Mouse (Mus musculus) A20 (cell line): Measurements from ENCODE around the gene Slc12a9.
A peak's percentile ranks its signal among the peaks of the same experiment; 100 is the strongest.

Experiments
- DNase-seq: peaks from one replicate; pipeline ENCODE4 v3.0.0-alpha.2; 2011; ENCODE audit warnings: low read depth, low spot score

The Slc12a9 gene

GRCm38 (mm10) chr5:137346388-137346787, 13.0 kb upstream of the Slc12a9 start:
- no peak for DNase-seq

- peak; percentile 44 for DNase-seq
Measured at GRCm38 (mm10) chr5:137345821-137346220, 12.4 kb upstream of the Slc12a9 start.

DNA sequence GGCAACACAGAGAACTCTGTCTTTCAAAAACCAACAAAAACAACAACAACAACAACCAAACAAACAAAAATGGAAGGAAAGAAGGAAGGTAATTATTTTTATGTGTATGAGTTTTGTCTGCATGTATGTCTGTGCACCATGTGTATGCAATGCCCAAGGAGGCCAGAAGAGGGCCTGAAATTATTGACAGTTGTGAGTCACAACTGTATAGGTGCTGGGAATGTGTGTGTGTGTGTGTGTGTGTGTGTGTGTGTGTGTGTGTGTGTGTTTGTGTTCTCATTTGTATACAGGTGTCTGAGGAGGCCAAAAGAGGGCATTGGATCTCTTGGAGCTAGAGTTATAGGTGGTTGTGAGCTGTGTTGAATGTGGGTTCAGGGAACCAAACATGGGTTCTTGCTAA, 10.5 kb upstream of the Slc12a9 start:
- no peak for DNase-seq

GRCm38 (mm10) chr5:137343412-137343811, 10.0 kb upstream of the Slc12a9 start:
- DNase-seq = no peak

DNA sequence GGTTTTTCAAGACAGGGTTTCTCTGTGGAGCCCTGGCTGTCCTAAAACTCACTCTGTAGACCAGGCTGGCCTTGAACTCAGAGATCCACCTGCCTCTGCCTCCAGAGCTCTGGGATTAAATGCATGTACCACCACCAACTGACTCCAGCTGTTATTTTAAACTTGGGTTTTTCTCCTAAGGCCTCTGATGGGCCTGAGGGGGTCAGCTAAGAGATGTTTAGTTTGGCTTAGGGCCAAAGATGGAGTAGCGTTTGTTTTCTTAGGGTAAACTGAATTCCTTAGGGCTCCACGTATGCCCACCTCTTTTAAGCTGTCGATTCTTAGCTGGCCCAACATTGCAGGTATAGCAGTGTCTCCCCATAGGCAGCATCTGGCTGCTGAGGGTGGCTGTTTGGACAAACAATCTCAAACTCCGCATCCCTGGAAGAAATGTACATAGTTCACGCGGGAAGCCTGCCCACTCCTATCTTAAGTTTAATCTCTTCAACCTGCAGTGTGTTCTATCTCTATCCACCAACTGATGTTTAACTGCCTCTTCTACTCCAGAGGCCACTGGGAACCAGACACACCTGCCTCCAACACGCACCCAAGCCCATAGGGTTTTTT, 9.1 kb upstream of the Slc12a9 start:
- DNase-seq = no peak

DNA sequence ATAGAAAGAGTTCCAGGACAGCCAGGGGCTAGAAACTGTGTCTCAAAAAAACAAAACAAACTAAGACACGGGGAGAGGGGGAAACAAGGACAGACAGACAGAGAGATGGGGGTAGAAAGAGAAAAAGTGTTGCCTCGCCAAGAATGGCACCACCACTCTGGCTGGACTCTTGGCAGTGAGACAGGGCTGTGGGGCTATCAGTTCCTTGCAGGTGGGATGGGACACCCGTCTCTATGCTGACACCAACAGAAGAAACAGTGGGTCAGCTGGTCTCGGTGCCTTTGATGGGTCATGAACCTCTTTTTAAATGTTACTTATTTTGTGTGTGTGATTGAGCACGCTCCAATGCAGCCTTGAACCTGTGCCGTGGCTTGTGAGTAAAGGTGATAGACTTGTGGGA, 6.8 kb upstream of the Slc12a9 start:
- DNase-seq = no peak

DNA sequence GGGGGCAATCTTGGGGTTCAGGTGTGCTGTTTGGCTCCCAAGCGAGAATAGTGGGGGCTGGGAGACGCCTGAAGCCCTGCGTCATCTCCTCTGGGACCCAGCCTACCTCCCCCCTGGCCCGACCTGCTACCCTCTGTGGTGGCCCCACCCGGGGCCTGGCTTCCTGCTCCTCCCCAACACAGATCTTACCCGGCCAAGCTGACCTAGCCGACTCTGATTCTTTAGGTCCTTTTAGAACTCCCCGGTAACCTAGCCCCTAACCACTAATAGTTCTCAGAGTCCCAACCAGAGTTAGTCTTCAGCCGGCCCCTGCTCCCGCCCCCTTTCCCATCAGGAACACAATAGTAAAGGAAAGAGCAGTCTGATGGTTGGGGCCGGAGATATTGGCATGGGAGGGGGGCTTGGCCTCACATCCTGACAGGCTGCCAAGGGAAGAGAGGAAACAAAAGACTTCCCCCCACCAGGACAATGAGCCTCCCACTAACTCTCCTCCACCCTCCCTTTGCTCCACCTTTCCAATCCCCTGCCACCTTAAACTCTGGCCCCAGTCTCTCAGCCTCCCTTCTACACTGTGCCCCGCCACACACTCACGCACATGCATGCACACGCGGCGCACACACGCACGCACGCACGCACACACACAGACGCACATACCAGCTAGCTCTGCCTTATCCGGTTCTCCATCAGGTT, 6.0 kb upstream of the Slc12a9 start:
- DNase-seq = no peak

- DNase-seq = no peak
Measured at GRCm38 (mm10) chr5:137338663-137339289, 5.4 kb upstream of the Slc12a9 start.

DNA sequence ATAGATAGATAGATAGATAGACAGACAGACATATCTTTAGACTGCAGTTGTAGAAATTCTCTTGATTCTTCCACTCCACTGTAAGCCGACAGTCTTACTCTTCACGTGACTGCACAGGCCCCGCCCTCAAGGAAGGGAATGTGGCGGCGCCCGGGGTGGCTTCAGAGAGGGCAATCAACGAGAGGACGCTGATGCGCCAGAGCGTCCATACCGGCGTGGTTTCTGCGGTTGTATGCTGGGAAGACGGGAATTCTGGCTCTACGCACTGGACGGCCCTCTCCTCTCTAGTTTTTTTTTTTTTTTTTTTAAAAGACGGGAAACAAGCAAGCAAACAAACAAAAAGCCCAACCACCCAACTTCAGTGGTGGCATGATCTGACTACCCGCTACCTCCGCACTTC, 4.9 kb upstream of the Slc12a9 start:
- peak; percentile 43 for DNase-seq

- DNase-seq = no peak
Measured at GRCm38 (mm10) chr5:137337190-137337589, 3.8 kb upstream of the Slc12a9 start.

- no peak for DNase-seq
Measured at GRCm38 (mm10) chr5:137335066-137335465, 1.7 kb upstream of the Slc12a9 start.

- DNase-seq = no peak
Measured at GRCm38 (mm10) chr5:137334317-137334716, 920 bp upstream of the Slc12a9 start.

- DNase-seq = peak; percentile 50
Measured at GRCm38 (mm10) chr5:137332857-137333511, 413 bp downstream of the Slc12a9 start.

GRCm38 (mm10) chr5:137330910-137331309, 2.5 kb downstream of the Slc12a9 start:
- peak; percentile 71 for DNase-seq

GRCm38 (mm10) chr5:137320996-137321395, 12.4 kb downstream of the Slc12a9 start:
- no peak for DNase-seq

DNA sequence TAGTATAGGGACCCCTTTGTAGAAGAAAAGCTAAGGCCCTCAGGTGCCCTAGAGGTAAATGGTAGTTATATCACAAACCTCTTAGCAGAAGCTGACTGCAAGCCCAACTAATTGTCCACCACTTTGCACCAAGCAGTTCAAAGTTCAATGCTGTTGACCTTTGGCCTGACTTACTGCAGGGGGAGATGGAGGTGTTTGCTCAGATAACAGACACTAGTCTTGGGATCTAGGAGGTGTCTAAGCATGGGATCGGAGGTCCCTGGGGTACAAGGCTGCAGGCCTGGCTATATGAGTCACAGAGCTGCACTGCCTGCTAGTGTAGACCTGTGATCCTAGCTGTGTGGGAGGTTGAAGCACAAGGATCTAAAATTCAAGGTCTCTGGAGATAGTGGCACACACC, 14.8 kb downstream of the Slc12a9 start:
- DNase-seq = no peak

- no peak for DNase-seq
Measured at GRCm38 (mm10) chr5:137317361-137317760, 16.0 kb downstream of the Slc12a9 start.

DNA sequence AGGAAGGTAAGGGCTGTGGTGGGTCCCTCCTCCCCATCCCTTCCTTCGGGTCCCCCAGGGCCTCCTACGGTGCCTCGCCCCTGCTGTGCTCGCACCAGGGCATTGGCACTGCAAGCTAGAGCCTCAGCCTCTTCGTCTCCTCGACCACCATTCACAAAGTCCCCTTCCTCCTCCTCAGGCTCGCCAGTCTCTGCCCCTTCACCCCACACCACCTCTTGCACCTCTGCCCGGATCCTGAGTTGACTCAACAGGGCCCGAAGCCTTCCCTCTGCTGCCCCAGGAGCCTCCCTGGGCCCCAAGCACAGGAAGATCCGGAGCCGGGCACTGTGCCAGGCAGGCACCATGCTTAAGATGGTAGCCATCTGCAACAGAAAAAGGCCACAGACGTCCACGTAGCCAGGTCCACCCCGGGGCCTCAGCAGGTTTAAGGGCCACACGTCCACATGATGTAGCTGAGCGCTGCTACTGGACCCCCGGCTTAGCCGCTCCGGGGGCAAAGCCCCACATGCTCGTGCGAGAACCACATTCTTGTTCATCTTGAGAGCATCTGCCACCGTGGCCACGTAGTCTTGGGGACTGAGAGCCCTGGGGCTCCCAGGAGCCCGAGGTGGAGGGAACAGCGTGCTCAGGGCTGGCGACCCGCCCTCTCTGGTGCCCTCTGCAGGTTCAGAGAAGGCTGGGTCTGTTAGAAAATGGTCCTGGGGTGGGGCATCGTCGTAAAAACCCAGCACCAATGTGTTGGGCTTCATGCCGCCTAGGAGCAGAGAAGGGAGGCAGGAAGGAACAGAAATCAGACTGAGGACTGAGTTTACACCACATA, 18.1 kb downstream of the Slc12a9 start:
- DNase-seq = no peak

GRCm38 (mm10) chr5:137314193-137315083, 19.0 kb downstream of the Slc12a9 start, which contains the start of gene Trip6:
Gene Trip6, minus strand, starts transcription at chr5:137314404.
- DNase-seq = no peak

GRCm38 (mm10) chr5:137313466-137314192, 19.8 kb downstream of the Slc12a9 start:
- DNase-seq = no peak
